Mouse (Mus musculus) liver, postnatal 0 days (tissue): Measurements from ENCODE around the gene Smox. TPM values are rescaled to one million over a fixed set of nuclear protein-coding genes. Genes with fewer than 3 reads are reported as not detected.

Experiments
- ATAC-seq: fragments of 200-750 bp; cut with Nextera tagmentation; 2 replicates; pipeline ENCODE4 v1.8.0; 2017; ENCODE audit warnings: mild to moderate bottlenecking, moderate library complexity
- DNase-seq: peaks from one replicate; pipeline ENCODE4 v3.0.0-alpha.2; 2016
- H3K27ac ChIP-seq: fragments of 300-500 bp; sonication (generic); 2 replicates; pipeline ENCODE4 v1.5.1; 2014; ENCODE audit warnings: antibody characterized with exemption, moderate library complexity, mild to moderate bottlenecking, low read depth
- H3K27me3 ChIP-seq: fragments of 300-500 bp; sonication (generic); 2 replicates; pipeline ENCODE4 v1.6.1; 2014; ENCODE audit warnings: low read length, control low read depth, mixed read lengths; ENCODE audit not compliant: insufficient read depth
- H3K36me3 ChIP-seq: fragments of 300-500 bp; sonication (generic); replicated peaks from 2 replicates; pipeline ENCODE4 v1.6.1; 2014; ENCODE audit warnings: mild to moderate bottlenecking, control low read depth, low read length, moderate library complexity, mixed read lengths; ENCODE audit not compliant: insufficient read depth
- H3K4me1 ChIP-seq: fragments of 300-500 bp; sonication (generic); 2 replicates; pipeline ENCODE4 v1.6.1; 2014; ENCODE audit warnings: antibody characterized with exemption, mild to moderate bottlenecking, control low read depth; ENCODE audit not compliant: insufficient read depth
- H3K4me2 ChIP-seq: fragments of 300-500 bp; sonication (generic); 2 replicates; pipeline ENCODE4 v1.6.1; 2014; ENCODE audit warnings: low read depth, mild to moderate bottlenecking, low read length, moderate library complexity, mixed read lengths
- H3K4me3 ChIP-seq: fragments of 300-500 bp; sonication (generic); 2 replicates; pipeline ENCODE4 v1.5.1; 2014; ENCODE audit warnings: low read depth, low read length
- H3K9ac ChIP-seq: fragments of 300-500 bp; sonication (generic); replicated peaks from 2 replicates; pipeline ENCODE4 v1.6.1; 2014; ENCODE audit warnings: mild to moderate bottlenecking, moderate library complexity
- H3K9me3 ChIP-seq: fragments of 300-500 bp; sonication (generic); 2 replicates; pipeline ENCODE4 v1.6.1; 2016; ENCODE audit warnings: mild to moderate bottlenecking, control low read depth, low read length, mixed read lengths
- CTCF ChIP-seq: sonication (generic); IDR thresholded peaks from 2 replicates; pipeline ENCODE4 v1.5.1; 2016; ENCODE audit warnings: antibody characterized with exemption, low read depth
- EP300 ChIP-seq: IDR thresholded peaks from 2 replicates; pipeline ENCODE4 v1.6.1; 2016; ENCODE audit warnings: antibody characterized with exemption, low read depth, mild to moderate bottlenecking
- WGBS: fragments of 180-500 bp; shearing (Covaris S2); extraction: QIAGEN DNeasy Blood & Tissue Kit; methylation state at CpG from one replicate; pipeline ENCODE4 v1.1.7; 2014; ENCODE audit not compliant: insufficient replicate concordance; 5-methylcytosine and 5-hydroxymethylcytosine counted together
- polyA plus RNA-seq: library from polyadenylated mRNA; unstranded; fragments of >200 nt; fragmentation: Nextera tagmentation; extraction: Ambion mirVana; gene quantifications from 2 replicates; pipeline ENCODE4 v1.2.1, GENCODE M21; 2015

The Smox gene
- polyA plus RNA-seq, 1 experiment from 2014 or later: 56.7 TPM

DNA sequence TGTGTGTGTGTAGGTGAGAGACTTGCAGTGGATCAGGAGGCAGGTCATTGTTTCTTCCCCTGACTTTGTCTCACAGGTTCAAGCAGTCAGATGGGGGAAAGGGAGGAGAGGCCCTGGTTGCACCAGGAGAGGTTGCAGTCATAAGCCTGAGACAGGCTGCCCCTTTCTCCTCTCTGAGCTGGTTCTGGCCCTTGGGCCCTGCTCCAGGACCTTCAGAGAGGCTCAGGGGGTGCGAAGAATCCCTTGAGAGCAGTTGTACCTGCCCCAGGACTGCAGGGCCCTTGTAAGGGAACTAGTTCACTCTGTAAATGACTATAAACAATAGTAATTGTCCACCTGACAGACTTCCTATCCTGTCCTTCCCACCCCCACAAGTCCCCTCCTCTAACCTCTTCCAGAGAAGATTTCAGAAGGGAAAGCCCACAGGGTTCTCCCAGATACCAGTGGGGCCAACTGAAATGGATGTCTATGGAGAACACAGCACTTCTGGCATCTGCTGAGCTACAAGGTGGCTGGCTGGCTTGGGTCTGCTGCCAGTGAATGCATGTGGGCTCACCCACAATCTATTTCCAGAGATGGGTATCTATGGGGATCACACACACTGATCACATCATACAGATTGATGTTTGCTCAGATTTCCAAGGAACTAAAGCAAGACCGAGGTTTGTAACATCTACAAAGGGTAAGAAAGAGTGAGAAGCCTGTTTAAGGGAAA, 69.1 kb downstream of the Smox start:
- no peak overlapping the region for H3K27ac ChIP-seq
- no peak overlapping the region for H3K4me3 ChIP-seq
- no peak overlapping the region for H3K9ac ChIP-seq
- WGBS: 40% methylated on average over 2 of the region's 2 CpGs
- H3K4me2 ChIP-seq: no peak overlapping the region
- no peaks in the 10 kb centered on the region for H3K4me1 ChIP-seq
- DNase-seq (no peak), ATAC-seq (no peak)
- H3K9me3 ChIP-seq: no peaks in the 10 kb centered on the region
- peaks cover 59% of the 10 kb centered on the region for H3K27me3 ChIP-seq
- TF ChIP-seq EP300 (no peak), CTCF (no peak)
- no peaks in the 10 kb centered on the region for H3K36me3 ChIP-seq

DNA sequence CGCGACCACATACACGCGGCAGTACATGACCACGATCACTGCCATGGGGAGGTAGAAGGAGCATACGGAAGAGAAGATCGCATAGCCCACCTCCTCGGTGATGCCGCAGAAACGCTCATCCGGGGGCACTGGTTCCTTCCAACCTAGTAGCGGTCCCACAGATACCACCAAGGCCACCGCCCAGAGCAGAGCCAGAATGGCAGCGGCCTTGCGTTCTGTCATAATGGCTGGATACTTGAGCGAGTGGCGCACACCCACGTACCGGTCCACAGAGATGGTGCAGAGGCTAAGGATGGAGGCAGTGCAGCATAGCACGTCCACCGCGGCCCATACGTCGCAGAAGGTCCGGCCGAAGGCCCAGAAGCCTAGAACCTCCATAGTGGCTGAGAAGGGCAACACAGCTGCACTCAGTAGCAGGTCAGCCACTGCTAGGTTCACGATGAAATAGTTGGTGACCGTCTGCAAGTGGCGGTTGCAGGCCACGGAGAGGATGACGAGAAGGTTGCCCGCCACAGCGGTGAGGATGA, 70.1 kb downstream of the Smox start:
- WGBS: 7% methylated on average over 33 of the region's 33 CpGs
- no peaks in the 10 kb centered on the region for H3K36me3 ChIP-seq
- H3K27me3 ChIP-seq: peaks cover 59% of the 10 kb centered on the region
- no peak overlapping the region for H3K4me2 ChIP-seq
- H3K9ac ChIP-seq: no peak overlapping the region
- no peak overlapping the region for H3K27ac ChIP-seq
- H3K9me3 ChIP-seq: no peaks in the 10 kb centered on the region
- H3K4me3 ChIP-seq: peak overlapping the region; percentile 36; the same call in 1 of the 2 replicates
- no peak for DNase-seq
- ATAC-seq: no peak
- TF ChIP-seq EP300 (no peak), CTCF (no peak)
- no peaks in the 10 kb centered on the region for H3K4me1 ChIP-seq

DNA sequence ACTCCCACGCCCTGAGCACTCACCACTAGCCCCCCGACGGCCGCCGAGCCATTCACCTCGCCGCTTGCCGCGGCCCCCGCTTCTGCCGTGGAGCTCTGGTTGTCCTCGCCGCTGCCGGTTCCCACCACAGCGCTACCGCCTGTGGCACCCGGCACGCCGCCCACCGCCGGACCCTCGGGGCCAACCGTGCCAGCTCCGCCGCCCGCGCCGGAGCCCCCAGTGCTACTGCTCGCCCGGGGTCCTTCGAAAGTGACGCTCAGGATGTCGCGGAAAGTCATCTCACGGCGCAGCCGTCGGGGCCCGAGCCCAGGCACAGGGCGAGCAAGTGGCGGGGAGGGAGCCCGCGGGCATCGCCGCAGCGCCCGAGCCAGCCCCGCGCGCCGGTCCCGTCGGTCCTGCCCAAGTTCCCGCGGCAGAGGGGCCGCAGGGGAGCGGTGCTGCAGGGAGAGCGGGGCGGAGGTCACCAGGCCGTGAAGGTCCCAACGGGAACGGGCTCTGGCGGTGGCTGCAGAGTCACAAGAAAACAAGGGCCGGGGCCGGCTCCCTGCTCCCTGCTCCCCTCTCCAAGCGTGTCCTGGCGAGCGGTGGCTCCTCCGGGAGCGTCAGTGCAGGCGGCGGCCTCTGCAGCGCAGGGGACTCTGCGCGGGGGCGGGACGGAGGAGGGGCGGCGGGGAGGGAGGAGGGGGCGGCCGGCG, 70.7 kb downstream of the Smox start, which contains the start of gene Adra1d:
TSS of gene Adra1d (minus strand) at position 393 of the 695 bp plus-strand sequence.
- no peaks in the 10 kb centered on the region for H3K36me3 ChIP-seq
- TF ChIP-seq EP300: no peak
- no peak for TF ChIP-seq CTCF
- DNase-seq (no peak), ATAC-seq (no peak)
- H3K4me3 ChIP-seq: peak within 1 kb of the TSS; percentile 36
- no peaks in the 10 kb centered on the region for H3K4me1 ChIP-seq
- H3K27ac ChIP-seq: no peak within 1 kb of the TSS
- peak within 1 kb of the TSS; percentile 61 for H3K4me2 ChIP-seq
- H3K9ac ChIP-seq: no peak within 1 kb of the TSS
- WGBS: 2% methylated on average over 50 of the region's 82 CpGs
- no peaks in the 10 kb centered on the region for H3K9me3 ChIP-seq
- H3K27me3 ChIP-seq: peaks cover 56% of the 10 kb centered on the region

DNA sequence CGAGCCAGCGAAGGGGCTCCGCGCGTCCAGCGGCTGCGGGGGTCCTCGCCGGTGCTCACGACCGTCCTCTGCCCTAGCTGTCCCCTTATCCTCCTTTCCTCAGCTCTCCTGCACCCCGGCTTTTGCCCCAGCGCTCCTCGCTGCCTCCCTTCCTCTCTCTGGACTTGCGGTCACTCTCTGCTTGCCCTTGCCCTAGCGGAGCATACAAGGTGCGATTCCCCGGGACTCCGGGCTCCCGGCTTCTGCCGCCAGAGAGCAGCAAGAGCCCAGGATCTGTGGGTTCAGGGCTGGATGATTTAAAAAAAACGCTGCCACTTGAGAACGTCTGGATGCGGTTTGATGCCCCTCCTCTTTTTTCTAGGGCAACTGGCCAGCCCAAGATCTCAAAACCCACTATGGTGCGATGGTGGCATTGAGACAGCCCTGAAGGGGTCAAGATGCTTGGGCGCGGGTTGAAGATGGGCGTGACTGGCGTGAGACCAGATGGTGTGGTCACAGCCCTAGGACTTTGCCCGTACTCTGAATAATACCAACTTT, 71.4 kb downstream of the Smox start:
- WGBS: 1% methylated on average over 28 of the region's 30 CpGs
- Histone ChIP-seq H3K4me1 (no peaks in the 10 kb centered on the region), H3K27me3 (peaks cover 54% of the 10 kb centered on the region), H3K9ac (no peak overlapping the region), H3K9me3 (no peaks in the 10 kb centered on the region), H3K36me3 (no peaks in the 10 kb centered on the region), H3K4me2 (peak overlapping the region; percentile 61), H3K27ac (no peak overlapping the region), H3K4me3 (peak overlapping the region; percentile 36)
- no peak for TF ChIP-seq EP300
- peak; percentile 54 for TF ChIP-seq CTCF
- DNase-seq (peak; percentile 55), ATAC-seq (no peak)

Other genes with a start within 250 kb of the Smox start
- gene Pank2, start 229.0 kb upstream of the Smox start, polyA plus RNA-seq: 17.2 and 21.3 TPM in 2 replicates
- 0.50 and 0.94 TPM in 2 replicates for gene Rnf24, start 138.6 kb upstream of the Smox start, polyA plus RNA-seq
- gene Adra1d, start 70.8 kb downstream of the Smox start, polyA plus RNA-seq: 0.09 and 0.17 TPM in 2 replicates